Comparison of ENCODE assay signal across 9 mouse cellular contexts in the genomic region with DNA sequence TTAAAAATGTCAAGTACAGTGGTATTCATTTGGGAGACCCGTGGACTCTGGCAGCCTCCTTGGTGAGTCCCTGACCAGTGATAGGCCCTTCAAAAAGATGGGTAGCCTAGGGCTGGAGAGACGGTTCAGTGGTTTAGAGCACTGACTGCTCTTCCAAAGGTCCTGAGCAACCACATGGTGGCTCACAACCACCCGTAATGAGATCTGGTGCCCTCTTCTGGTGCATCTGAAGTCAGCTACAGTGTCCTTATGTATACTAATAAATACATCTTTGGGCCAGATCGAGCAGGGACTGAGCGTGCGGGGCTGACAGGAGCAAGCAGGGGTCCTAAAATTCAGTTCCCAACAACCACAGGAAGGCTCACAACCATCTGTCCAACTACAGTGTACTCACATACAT. TPM values are rescaled to one million over a fixed set of nuclear protein-coding genes. Genes with fewer than 3 reads are reported as not detected.
DNase-seq lines count a peak whose midpoint lies in the region; ATAC-seq and TF ChIP-seq lines count a peak whose summit lies in the region.
"Had no signal": no experiment of that assay in that cellular context is flagged by ENCODE, and none has a peak within 500 bp of the region (broad histone marks: within the 10 kb centered on the region; RNA-seq: fewer than 3 reads in every experiment).

No protein-coding gene starts in this region.

- peak; percentile 76 for TF ChIP-seq CTCF in Patski (IDR thresholded peaks at IDR 0.05)

- peaks cover 8% of the 10 kb centered on the region for H3K27me3 ChIP-seq in Patski
- no peaks in the 10 kb centered on the region for H3K27me3 ChIP-seq in hindbrain, embryonic 16.5 days (replicated peaks; ENCODE audit: control insufficient read depth, insufficient read depth, low read length)
- H3K27me3 ChIP-seq: limb, embryonic 12.5 days had no signal

- no peaks in the 10 kb centered on the region for H3K9me3 ChIP-seq in hindbrain, embryonic 16.5 days (ENCODE audit: control insufficient read depth, low read length)
- H3K9me3 ChIP-seq: limb, embryonic 12.5 days had no signal

- no peak overlapping the region for H3K4me3 ChIP-seq in hindbrain, embryonic 16.5 days (ENCODE audit: low read length)
- H3K4me3 ChIP-seq: limb, embryonic 12.5 days had no signal

- H3K4me2 ChIP-seq in hindbrain, embryonic 16.5 days (ENCODE audit: low read length): no peak overlapping the region
- H3K4me2 ChIP-seq: limb, embryonic 12.5 days had no signal

- H3K36me3 ChIP-seq in hindbrain, embryonic 16.5 days (ENCODE audit: control insufficient read depth, insufficient read depth, low read length): no peaks in the 10 kb centered on the region
- H3K36me3 ChIP-seq: limb, embryonic 12.5 days had no signal

- H3K9ac ChIP-seq in hindbrain, embryonic 16.5 days (ENCODE audit: low read depth, low read length): no peak overlapping the region
- H3K9ac ChIP-seq: limb, embryonic 12.5 days had no signal

- WGBS in hindbrain, embryonic 16.5 days: 33% methylated on average over 6 of the region's 6 CpGs

- ATAC-seq in Patski: no peak
- ATAC-seq in hindbrain, embryonic 16.5 days: no peak
- no peak for ATAC-seq in inflammation-experienced regulatory T-cells, adult 6 months

- POLR2A ChIA-PET in Patski (lab: Charles Lee): no interaction called here

- H3K4me1 ChIP-seq in hindbrain, embryonic 16.5 days (ENCODE audit: control insufficient read depth, insufficient read depth, low read depth, low read length): no peaks in the 10 kb centered on the region
- H3K4me1 ChIP-seq: limb, embryonic 12.5 days had no signal

- in situ Hi-C loops in Patski (cut with MboI; ENCODE audit: low pct_unique_long_range_greater_than_20kb): no loop called here

- DNase-seq in cerebellum, postnatal 25 days: peak; percentile 51 to 71
- DNase-seq in cerebellum, postnatal 4 days (ENCODE audit: low spot score in 2 of 2): no peak
- DNase-seq in 3T3-L1 (ENCODE audit: low read depth, low spot score) (peak; percentile 45), Patski (ENCODE audit: low read depth, low spot score) (no peak)
- DNase-seq in lung, adult 18-20 months: peak; percentile 32 to 47
- no peak for DNase-seq in urinary bladder, postnatal 10 days (ENCODE audit: low spot score)

- no peak overlapping the region for H3K27ac ChIP-seq in hindbrain, embryonic 16.5 days (ENCODE audit: low read depth, low read length)
- H3K27ac ChIP-seq: limb, embryonic 12.5 days had no signal

- CTCF ChIA-PET in Patski (lab: Charles Lee): interaction anchor here (2.3 kb wide), 1 partner anchor 12 kb away, joined by 8 read pairs; no protein-coding TSS in a partner anchor

RNA-seq across cellular contexts. Expression of a gene that starts 13.0 kb away (rescaled TPM):
- 0.08 TPM for polyA plus RNA-seq in Patski (2021)
- 3.0 and 4.1 TPM in 2 replicates for polyA plus RNA-seq in hindbrain, embryonic 16.5 days (2015; fragmentation: Nextera tagmentation; extraction: Ambion mirVana)
- not detected for polyA plus RNA-seq in inflammation-experienced regulatory T-cells, adult 6 months (2017; shearing (Covaris generic))

RNA-seq across cellular contexts. Expression of a gene that starts 13.0 kb away (rescaled TPM):
- polyA plus RNA-seq in Patski (2021): not detected
- not detected in 2 replicates for polyA plus RNA-seq in hindbrain, embryonic 16.5 days (2015; fragmentation: Nextera tagmentation; extraction: Ambion mirVana)
- polyA plus RNA-seq in inflammation-experienced regulatory T-cells, adult 6 months (2017; shearing (Covaris generic)): not detected

RNA-seq across cellular contexts. Expression of a gene that starts 13.1 kb away (rescaled TPM):
- not detected for polyA plus RNA-seq in Patski (2021)
- 3.2 and 3.6 TPM in 2 replicates for polyA plus RNA-seq in hindbrain, embryonic 16.5 days (2015; fragmentation: Nextera tagmentation; extraction: Ambion mirVana)
- under 1 TPM in 1 of 3 experiments, not detected in 2; 0.10 TPM for polyA plus RNA-seq in inflammation-experienced regulatory T-cells, adult 6 months (2017; shearing (Covaris generic))

RNA-seq across cellular contexts. Expression of a gene that starts 13.2 kb away (rescaled TPM):
- 664 TPM for polyA plus RNA-seq in Patski (2021)
- polyA plus RNA-seq in hindbrain, embryonic 16.5 days (2015; fragmentation: Nextera tagmentation; extraction: Ambion mirVana): 747 and 916 TPM in 2 replicates
- polyA plus RNA-seq in inflammation-experienced regulatory T-cells, adult 6 months (2017; shearing (Covaris generic)): 100 to 1,000 TPM; 384 to 446 (median 387) TPM

RNA-seq across cellular contexts. Expression of a gene that starts 20.9 kb away (rescaled TPM):
- polyA plus RNA-seq in Patski (2021): 0.12 TPM
- polyA plus RNA-seq in hindbrain, embryonic 16.5 days (2015; fragmentation: Nextera tagmentation; extraction: Ambion mirVana): 0.33 and 0.44 TPM in 2 replicates
- under 1 TPM in 2 of 3 experiments, not detected in 1; 0.67 to 0.96 TPM for polyA plus RNA-seq in inflammation-experienced regulatory T-cells, adult 6 months (2017; shearing (Covaris generic))

Comparison
In these comparisons a context has a peak if more than half of its experiments do, and no peak if none do; other contexts are left out.
1. DNase-seq: peak in cerebellum, postnatal 25 days (2 of 2), 3T3-L1 (single experiment) and lung, adult 18-20 months (2 of 2); none in cerebellum, postnatal 4 days (0 of 2), Patski (single experiment) and urinary bladder, postnatal 10 days (single experiment).